Mouse (Mus musculus): ENCODE data around the gene Zfp580. TPM values are rescaled to one million over a fixed set of nuclear protein-coding genes. Genes with fewer than 3 reads are reported as not detected.

The Zfp580 gene
- polyA plus RNA-seq, 1 experiment from 2014 or later: 25.0 TPM

DNA sequence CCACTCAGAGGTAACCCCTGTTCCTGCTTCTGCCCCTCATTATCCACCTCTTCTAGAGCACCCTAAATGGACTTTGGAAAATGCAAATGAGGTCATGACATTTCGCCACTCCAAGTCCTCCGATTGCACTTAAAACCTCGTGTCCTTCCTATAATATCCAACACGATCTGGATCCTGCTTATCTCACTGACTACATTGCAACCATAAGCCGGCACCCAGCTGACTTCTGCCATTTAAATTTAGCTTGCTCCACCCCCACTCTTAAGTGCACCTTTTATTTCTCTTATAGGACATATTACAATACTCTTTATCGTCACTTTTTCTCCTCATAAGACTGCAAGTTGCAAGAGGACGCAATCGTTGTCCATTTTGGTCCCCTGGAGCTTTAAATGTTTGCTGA, 13.9 kb upstream of the Zfp580 start:
- ATAC-seq (replicated peaks; ENCODE audit: insufficient number of reproducible peaks, low FRiP score, low TSS enrichment, low read depth): no peak
- 84% methylated on average over 8 of the region's 8 CpGs for WGBS
- peaks cover 8% of the 10 kb centered on the region for H3K36me3 ChIP-seq (replicated peaks; ENCODE audit: control insufficient read depth, insufficient read depth, low read depth, low read length)

DNA sequence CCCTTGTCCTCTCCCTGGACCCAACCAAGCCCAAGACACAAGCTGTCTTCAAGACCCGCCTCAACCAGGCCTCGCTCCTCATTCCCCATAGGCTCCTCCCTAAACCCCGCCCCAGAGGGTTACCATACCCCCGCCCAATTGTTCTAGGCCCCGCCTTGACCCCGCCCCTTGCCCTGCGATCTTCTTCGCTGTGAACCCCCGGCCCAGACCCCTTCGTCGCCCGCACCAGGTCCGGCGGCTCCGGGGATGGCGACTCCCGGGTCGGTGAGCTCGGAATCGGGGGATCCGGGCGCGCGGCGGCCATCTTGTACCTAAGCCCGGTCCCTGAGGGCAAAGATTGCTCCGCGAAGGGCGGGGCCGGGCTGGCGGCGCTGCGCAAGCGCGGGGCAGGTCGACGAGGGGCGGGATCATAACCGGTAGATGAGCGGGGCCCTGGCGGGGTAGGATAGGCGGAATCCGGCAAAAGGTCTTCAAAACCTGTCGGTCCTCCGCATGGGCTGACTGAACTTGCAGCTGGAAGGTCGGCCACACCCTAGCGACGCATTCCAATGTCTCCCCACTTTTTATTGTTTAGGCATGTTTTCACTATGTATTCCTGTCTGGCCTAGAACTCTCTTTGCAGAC, 13.1 kb upstream of the Zfp580 start, which contains the start of gene Zfp784:
Gene Zfp784 (minus strand): TSS at position 338 of the 624 bp plus-strand sequence.
- ATAC-seq (replicated peaks; ENCODE audit: insufficient number of reproducible peaks, low FRiP score, low TSS enrichment, low read depth): peak; percentile 94
- Histone ChIP-seq H3K4me1 (ENCODE audit: control insufficient read depth, insufficient read depth, low read length) (no peaks in the 10 kb centered on the region), H3K36me3 (replicated peaks; ENCODE audit: control insufficient read depth, insufficient read depth, low read depth, low read length) (peaks cover 4% of the 10 kb centered on the region; the same call in 1 of the 2 replicates), H3K4me2 (ENCODE audit: low read depth, low read length) (peak within 1 kb of the TSS; percentile 45), H3K27ac (replicated peaks; ENCODE audit: low read depth, low read length) (peak within 1 kb of the TSS; percentile 87), H3K9me3 (replicated peaks; ENCODE audit: control insufficient read depth, low read length) (no peaks in the 10 kb centered on the region), H3K4me3 (ENCODE audit: low read depth, low read length) (peak within 1 kb of the TSS; percentile 57), H3K27me3 (ENCODE audit: control insufficient read depth, insufficient read depth, low read length) (no peaks in the 10 kb centered on the region), H3K9ac (replicated peaks; ENCODE audit: low read length) (peak within 1 kb of the TSS; percentile 82)
- WGBS: under 1% methylated on average over 48 of the region's 48 CpGs
- DNase-seq (ENCODE audit: low spot score): peak; percentile 91

More for the DNA sequence above, 13.9 kb upstream of the Zfp580 start:
- no peaks in the 10 kb centered on the region for H3K27me3 ChIP-seq (ENCODE audit: control insufficient read depth, insufficient read depth, low read length)
- no peak for DNase-seq (ENCODE audit: low spot score)
- H3K27ac ChIP-seq (replicated peaks; ENCODE audit: low read depth, low read length): no peak overlapping the region
- no peak overlapping the region for H3K9ac ChIP-seq (replicated peaks; ENCODE audit: low read length)
- H3K4me3 ChIP-seq (ENCODE audit: low read depth, low read length): peak overlapping the region; percentile 57
- peak overlapping the region; percentile 38; the same call in 1 of the 2 replicates for H3K4me2 ChIP-seq (ENCODE audit: low read depth, low read length)
- no peaks in the 10 kb centered on the region for H3K4me1 ChIP-seq (ENCODE audit: control insufficient read depth, insufficient read depth, low read length)
- H3K9me3 ChIP-seq (replicated peaks; ENCODE audit: control insufficient read depth, low read length): no peaks in the 10 kb centered on the region

DNA sequence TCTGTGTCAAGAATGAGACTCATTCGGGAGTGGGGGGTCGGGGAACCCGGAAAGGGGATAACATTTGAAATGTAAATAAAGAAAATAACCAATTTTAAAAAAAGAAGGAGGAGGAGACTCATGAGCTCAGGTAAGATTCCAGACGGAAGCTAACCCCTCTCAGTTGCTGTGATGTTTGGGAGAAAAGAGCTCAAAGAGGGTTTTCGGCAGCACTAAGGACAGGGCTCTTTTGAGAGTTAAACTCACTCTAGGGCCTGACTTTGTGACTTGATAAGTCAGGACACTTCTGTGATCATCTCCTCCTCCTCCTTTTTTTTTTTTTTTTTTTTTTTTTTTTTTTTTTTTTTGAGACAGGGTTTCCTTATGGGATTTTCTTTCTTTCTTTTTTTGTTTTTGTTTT, 12.4 kb upstream of the Zfp580 start:
- Histone ChIP-seq H3K36me3 (replicated peaks; ENCODE audit: control insufficient read depth, insufficient read depth, low read depth, low read length) (peaks cover 4% of the 10 kb centered on the region; the same call in 1 of the 2 replicates), H3K4me1 (ENCODE audit: control insufficient read depth, insufficient read depth, low read length) (no peaks in the 10 kb centered on the region), H3K27me3 (ENCODE audit: control insufficient read depth, insufficient read depth, low read length) (no peaks in the 10 kb centered on the region), H3K4me3 (ENCODE audit: low read depth, low read length) (peak overlapping the region; percentile 57), H3K4me2 (ENCODE audit: low read depth, low read length) (peak overlapping the region; percentile 45), H3K27ac (replicated peaks; ENCODE audit: low read depth, low read length) (no peak overlapping the region), H3K9ac (replicated peaks; ENCODE audit: low read length) (peak overlapping the region; percentile 82), H3K9me3 (replicated peaks; ENCODE audit: control insufficient read depth, low read length) (no peaks in the 10 kb centered on the region)
- no peak for DNase-seq (ENCODE audit: low spot score)
- ATAC-seq (replicated peaks; ENCODE audit: insufficient number of reproducible peaks, low FRiP score, low TSS enrichment, low read depth): no peak
- 41% methylated on average over 5 of the region's 5 CpGs for WGBS

- Histone ChIP-seq H3K27ac (replicated peaks; ENCODE audit: low read depth, low read length) (no peak overlapping the region), H3K9ac (replicated peaks; ENCODE audit: low read length) (no peak overlapping the region), H3K9me3 (replicated peaks; ENCODE audit: control insufficient read depth, low read length) (no peaks in the 10 kb centered on the region), H3K27me3 (ENCODE audit: control insufficient read depth, insufficient read depth, low read length) (no peaks in the 10 kb centered on the region), H3K4me1 (ENCODE audit: control insufficient read depth, insufficient read depth, low read length) (no peaks in the 10 kb centered on the region), H3K4me3 (ENCODE audit: low read depth, low read length) (no peak overlapping the region), H3K4me2 (ENCODE audit: low read depth, low read length) (no peak overlapping the region), H3K36me3 (replicated peaks; ENCODE audit: control insufficient read depth, insufficient read depth, low read depth, low read length) (no peaks in the 10 kb centered on the region)
- WGBS: 78% methylated on average over 2 of the region's 2 CpGs
- DNase-seq (ENCODE audit: low spot score) (no peak), ATAC-seq (replicated peaks; ENCODE audit: insufficient number of reproducible peaks, low FRiP score, low TSS enrichment, low read depth) (no peak)
Measured at GRCm38 (mm10) chr7:5044981-5045380, 6.4 kb upstream of the Zfp580 start.

GRCm38 (mm10) chr7:5046112-5046511, 5.2 kb upstream of the Zfp580 start:
- Histone ChIP-seq H3K9ac (replicated peaks; ENCODE audit: low read length) (no peak overlapping the region), H3K4me2 (ENCODE audit: low read depth, low read length) (no peak overlapping the region), H3K36me3 (replicated peaks; ENCODE audit: control insufficient read depth, insufficient read depth, low read depth, low read length) (no peaks in the 10 kb centered on the region), H3K4me1 (ENCODE audit: control insufficient read depth, insufficient read depth, low read length) (no peaks in the 10 kb centered on the region), H3K27me3 (ENCODE audit: control insufficient read depth, insufficient read depth, low read length) (no peaks in the 10 kb centered on the region), H3K9me3 (replicated peaks; ENCODE audit: control insufficient read depth, low read length) (no peaks in the 10 kb centered on the region), H3K4me3 (ENCODE audit: low read depth, low read length) (no peak overlapping the region), H3K27ac (replicated peaks; ENCODE audit: low read depth, low read length) (no peak overlapping the region)
- ATAC-seq (replicated peaks; ENCODE audit: insufficient number of reproducible peaks, low FRiP score, low TSS enrichment, low read depth) (no peak), DNase-seq (ENCODE audit: low spot score) (no peak)
- WGBS: 66% methylated on average over 2 of the region's 2 CpGs

- Histone ChIP-seq H3K9me3 (replicated peaks; ENCODE audit: control insufficient read depth, low read length) (no peaks in the 10 kb centered on the region), H3K27me3 (ENCODE audit: control insufficient read depth, insufficient read depth, low read length) (peaks cover 3% of the 10 kb centered on the region), H3K36me3 (replicated peaks; ENCODE audit: control insufficient read depth, insufficient read depth, low read depth, low read length) (no peaks in the 10 kb centered on the region), H3K9ac (replicated peaks; ENCODE audit: low read length) (no peak overlapping the region), H3K4me3 (ENCODE audit: low read depth, low read length) (no peak overlapping the region), H3K27ac (replicated peaks; ENCODE audit: low read depth, low read length) (no peak overlapping the region), H3K4me2 (ENCODE audit: low read depth, low read length) (no peak overlapping the region), H3K4me1 (ENCODE audit: control insufficient read depth, insufficient read depth, low read length) (no peaks in the 10 kb centered on the region)
- WGBS: 31% methylated on average over 2 of the region's 2 CpGs
- DNase-seq (ENCODE audit: low spot score) (peak; percentile 30), ATAC-seq (replicated peaks; ENCODE audit: insufficient number of reproducible peaks, low FRiP score, low TSS enrichment, low read depth) (no peak)
Measured at GRCm38 (mm10) chr7:5047313-5047712, 4.0 kb upstream of the Zfp580 start.

DNA sequence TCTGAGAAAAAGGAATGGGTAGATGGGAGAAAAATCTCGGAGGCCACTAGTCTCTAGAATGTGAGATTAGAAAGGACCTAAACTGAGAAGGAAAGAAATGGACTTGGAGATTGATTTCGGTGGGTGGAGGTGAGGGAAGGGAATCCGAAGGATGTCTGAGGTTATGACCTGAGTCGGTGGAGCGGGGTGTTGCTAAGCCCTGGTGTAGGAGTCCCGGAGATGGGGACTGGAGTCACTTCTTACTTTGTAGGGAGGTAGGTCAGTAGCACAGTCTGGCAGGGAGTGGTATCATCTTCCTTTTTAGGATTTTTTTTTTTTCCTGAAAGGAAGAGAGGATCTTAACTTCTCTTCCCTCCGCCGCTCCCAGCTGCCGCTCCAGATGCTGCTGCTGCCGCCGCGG, 1.1 kb downstream of the Zfp580 start:
- H3K4me2 ChIP-seq (ENCODE audit: low read depth, low read length): peak overlapping the region; percentile 77
- no peaks in the 10 kb centered on the region for H3K9me3 ChIP-seq (replicated peaks; ENCODE audit: control insufficient read depth, low read length)
- H3K4me1 ChIP-seq (ENCODE audit: control insufficient read depth, insufficient read depth, low read length): peaks cover 8% of the 10 kb centered on the region
- H3K27me3 ChIP-seq (ENCODE audit: control insufficient read depth, insufficient read depth, low read length): peaks cover 47% of the 10 kb centered on the region
- WGBS: 6% methylated on average over 12 of the region's 12 CpGs
- peak overlapping the region; percentile 82 for H3K9ac ChIP-seq (replicated peaks; ENCODE audit: low read length)
- H3K27ac ChIP-seq (replicated peaks; ENCODE audit: low read depth, low read length): no peak overlapping the region
- no peaks in the 10 kb centered on the region for H3K36me3 ChIP-seq (replicated peaks; ENCODE audit: control insufficient read depth, insufficient read depth, low read depth, low read length)
- H3K4me3 ChIP-seq (ENCODE audit: low read depth, low read length): peak overlapping the region; percentile 67
- no peak for ATAC-seq (replicated peaks; ENCODE audit: insufficient number of reproducible peaks, low FRiP score, low TSS enrichment, low read depth)
- peak; percentile 22 for DNase-seq (ENCODE audit: low spot score)

- DNase-seq (ENCODE audit: low spot score) (no peak), ATAC-seq (replicated peaks; ENCODE audit: insufficient number of reproducible peaks, low FRiP score, low TSS enrichment, low read depth) (no peak)
- no peak overlapping the region for H3K27ac ChIP-seq (replicated peaks; ENCODE audit: low read depth, low read length)
- H3K4me1 ChIP-seq (ENCODE audit: control insufficient read depth, insufficient read depth, low read length): peaks cover 8% of the 10 kb centered on the region
- H3K9me3 ChIP-seq (replicated peaks; ENCODE audit: control insufficient read depth, low read length): no peaks in the 10 kb centered on the region
- 3% methylated on average over 45 of the region's 45 CpGs for whole genome bisulfite sequencing
- H3K4me2 ChIP-seq (ENCODE audit: low read depth, low read length): peak overlapping the region; percentile 77
- no peaks in the 10 kb centered on the region for H3K36me3 ChIP-seq (replicated peaks; ENCODE audit: control insufficient read depth, insufficient read depth, low read depth, low read length)
- peak overlapping the region; percentile 67 for H3K4me3 ChIP-seq (ENCODE audit: low read depth, low read length)
- H3K9ac ChIP-seq (replicated peaks; ENCODE audit: low read length): peak overlapping the region; percentile 46
- H3K27me3 ChIP-seq (ENCODE audit: control insufficient read depth, insufficient read depth, low read length): peaks cover 47% of the 10 kb centered on the region
Measured at GRCm38 (mm10) chr7:5052931-5053343, 1.6 kb downstream of the Zfp580 start.

Measured in embryonic facial prominence, embryonic 11.5 days (tissue).